Mouse (Mus musculus): ENCODE measurements at regions not wholly inside any gene's neighbourhood (a gene's known extent, or its start where the extent isn't known, plus 50 kb on each side); places are given as distances from the start of the nearest gene placed in this dataset.
A peak's percentile ranks its signal among the peaks of the same experiment; 100 is the strongest.

DNA sequence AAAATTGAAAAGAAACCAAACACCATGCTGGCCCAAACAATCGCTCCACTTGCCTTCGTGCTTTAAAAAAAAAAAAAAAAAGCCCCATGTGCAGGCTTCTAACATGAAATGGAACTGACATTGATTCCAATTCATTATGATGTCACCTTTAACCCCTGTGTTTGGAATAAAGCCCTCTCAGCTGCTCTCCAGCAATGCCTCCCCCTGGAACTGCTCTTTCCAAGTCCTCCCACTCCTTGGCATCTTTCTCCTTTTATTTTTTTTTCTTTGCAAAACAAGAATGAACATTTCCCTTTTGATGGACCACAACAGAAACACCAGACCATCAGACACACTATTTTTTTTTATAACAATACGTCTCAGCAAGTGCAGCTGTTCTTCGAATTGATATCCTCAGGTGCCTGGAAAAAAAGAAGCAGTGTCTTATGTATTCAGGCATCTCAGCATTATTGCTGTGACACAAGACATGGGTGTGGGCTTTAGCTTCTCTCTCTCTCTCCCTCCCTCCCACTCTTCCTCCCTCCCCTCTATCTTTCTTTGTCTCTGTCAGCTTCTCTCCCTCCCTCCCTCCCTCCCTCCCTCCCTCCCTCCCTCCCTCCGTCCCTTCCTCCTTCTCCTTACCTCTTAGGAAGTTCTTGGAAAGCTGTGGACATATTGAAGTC is 152.3 kb upstream of the Pitrm1 start:
- H3K27me3 ChIP-seq (ENCODE audit: control insufficient read depth, insufficient read depth, low read length) = no peaks in the 10 kb centered on the region
- ATAC-seq (ENCODE audit: insufficient read depth, low FRiP score, low TSS enrichment) (no peak), DNase-seq (ENCODE audit: low spot score) (no peak)
- 78% methylated on average over 4 of the region's 5 CpGs for WGBS
- no peak overlapping the region for H3K9ac ChIP-seq (ENCODE audit: low read length)
- H3K9me3 ChIP-seq (ENCODE audit: control insufficient read depth, low read length) = no peaks in the 10 kb centered on the region
- no peaks in the 10 kb centered on the region for H3K36me3 ChIP-seq (ENCODE audit: control insufficient read depth, insufficient read depth, low read length)
- H3K4me1 ChIP-seq (ENCODE audit: control insufficient read depth, insufficient read depth, low read length) = no peaks in the 10 kb centered on the region
- no peak overlapping the region for H3K4me2 ChIP-seq (ENCODE audit: low read depth)
- no peak overlapping the region for H3K4me3 ChIP-seq (ENCODE audit: low read depth, low read length)
- H3K27ac ChIP-seq (ENCODE audit: low read depth, low read length) = no peak overlapping the region

- Histone ChIP-seq H3K36me3 (ENCODE audit: control insufficient read depth, insufficient read depth, low read length) (no peaks in the 10 kb centered on the region), H3K4me3 (ENCODE audit: low read depth, low read length) (no peak overlapping the region), H3K9ac (ENCODE audit: low read length) (no peak overlapping the region), H3K27ac (ENCODE audit: low read depth, low read length) (no peak overlapping the region), H3K27me3 (ENCODE audit: control insufficient read depth, insufficient read depth, low read length) (no peaks in the 10 kb centered on the region), H3K9me3 (ENCODE audit: control insufficient read depth, low read length) (no peaks in the 10 kb centered on the region), H3K4me1 (ENCODE audit: control insufficient read depth, insufficient read depth, low read length) (no peaks in the 10 kb centered on the region), H3K4me2 (ENCODE audit: low read depth) (no peak overlapping the region)
- ATAC-seq (ENCODE audit: insufficient read depth, low FRiP score, low TSS enrichment) (no peak), DNase-seq (ENCODE audit: low spot score) (no peak)
- WGBS = 100% methylated on average over 1 of the region's 1 CpGs
These were observed 150.3 kb upstream of the Pitrm1 start for GRCm38 (mm10) chr13:6397648-6398047.

- no peaks in the 10 kb centered on the region for H3K27me3 ChIP-seq (ENCODE audit: control insufficient read depth, insufficient read depth, low read length)
- DNase-seq (ENCODE audit: low spot score) = no peak
- no peak overlapping the region for H3K4me3 ChIP-seq (ENCODE audit: low read depth, low read length)
- H3K9ac ChIP-seq (ENCODE audit: low read length) = no peak overlapping the region
- no peaks in the 10 kb centered on the region for H3K36me3 ChIP-seq (ENCODE audit: control insufficient read depth, insufficient read depth, low read length)
- ATAC-seq (ENCODE audit: insufficient read depth, low FRiP score, low TSS enrichment) = no peak
- no peak overlapping the region for H3K27ac ChIP-seq (ENCODE audit: low read depth, low read length)
- no peaks in the 10 kb centered on the region for H3K4me1 ChIP-seq (ENCODE audit: control insufficient read depth, insufficient read depth, low read length)
- H3K4me2 ChIP-seq (ENCODE audit: low read depth) = no peak overlapping the region
- WGBS = 75% methylated on average over 4 of the region's 4 CpGs
- H3K9me3 ChIP-seq (ENCODE audit: control insufficient read depth, low read length) = no peaks in the 10 kb centered on the region
These were observed 116.1 kb upstream of the Pitrm1 start for GRCm38 (mm10) chr13:6431821-6432220.

DNA sequence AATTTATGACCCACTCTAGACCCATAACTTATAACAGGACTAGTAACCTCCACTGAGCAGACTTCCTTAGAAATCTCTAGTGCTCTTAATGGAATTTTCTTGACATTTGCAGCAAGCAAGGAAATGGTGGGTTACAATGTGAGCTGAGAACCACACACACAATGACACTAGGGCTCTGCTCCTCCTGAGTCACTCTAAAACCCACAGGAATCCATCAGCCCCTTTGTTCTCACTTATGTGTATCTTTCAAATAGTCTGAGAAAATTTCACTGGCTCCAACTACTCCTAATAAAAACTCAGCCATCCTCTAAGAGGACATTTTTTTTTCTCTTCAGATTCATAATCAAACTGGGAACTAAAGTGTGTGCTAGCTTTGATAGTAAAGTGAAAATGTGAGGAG is 101.0 kb upstream of the Pitrm1 start:
- Histone ChIP-seq H3K36me3 (ENCODE audit: control insufficient read depth, insufficient read depth, low read length) (no peaks in the 10 kb centered on the region), H3K4me1 (ENCODE audit: control insufficient read depth, insufficient read depth, low read length) (no peaks in the 10 kb centered on the region), H3K9ac (ENCODE audit: low read length) (no peak overlapping the region), H3K4me2 (ENCODE audit: low read depth) (no peak overlapping the region), H3K9me3 (ENCODE audit: control insufficient read depth, low read length) (no peaks in the 10 kb centered on the region), H3K27ac (ENCODE audit: low read depth, low read length) (no peak overlapping the region), H3K4me3 (ENCODE audit: low read depth, low read length) (no peak overlapping the region), H3K27me3 (ENCODE audit: control insufficient read depth, insufficient read depth, low read length) (no peaks in the 10 kb centered on the region)
- ATAC-seq (ENCODE audit: insufficient read depth, low FRiP score, low TSS enrichment) (no peak), DNase-seq (ENCODE audit: low spot score) (no peak)

- H3K36me3 ChIP-seq (ENCODE audit: control insufficient read depth, insufficient read depth, low read length) = no peaks in the 10 kb centered on the region
- no peaks in the 10 kb centered on the region for H3K27me3 ChIP-seq (ENCODE audit: control insufficient read depth, insufficient read depth, low read length)
- WGBS = 87% methylated on average over 6 of the region's 6 CpGs
- H3K9ac ChIP-seq (ENCODE audit: low read length) = no peak overlapping the region
- H3K4me2 ChIP-seq (ENCODE audit: low read depth) = no peak overlapping the region
- no peaks in the 10 kb centered on the region for H3K4me1 ChIP-seq (ENCODE audit: control insufficient read depth, insufficient read depth, low read length)
- H3K4me3 ChIP-seq (ENCODE audit: low read depth, low read length) = no peak overlapping the region
- H3K9me3 ChIP-seq (ENCODE audit: control insufficient read depth, low read length) = no peaks in the 10 kb centered on the region
- no peak overlapping the region for H3K27ac ChIP-seq (ENCODE audit: low read depth, low read length)
- ATAC-seq (ENCODE audit: insufficient read depth, low FRiP score, low TSS enrichment) (no peak), DNase-seq (ENCODE audit: low spot score) (no peak)
These were observed 86.6 kb upstream of the Pitrm1 start for GRCm38 (mm10) chr13:6461363-6461762.

DNA sequence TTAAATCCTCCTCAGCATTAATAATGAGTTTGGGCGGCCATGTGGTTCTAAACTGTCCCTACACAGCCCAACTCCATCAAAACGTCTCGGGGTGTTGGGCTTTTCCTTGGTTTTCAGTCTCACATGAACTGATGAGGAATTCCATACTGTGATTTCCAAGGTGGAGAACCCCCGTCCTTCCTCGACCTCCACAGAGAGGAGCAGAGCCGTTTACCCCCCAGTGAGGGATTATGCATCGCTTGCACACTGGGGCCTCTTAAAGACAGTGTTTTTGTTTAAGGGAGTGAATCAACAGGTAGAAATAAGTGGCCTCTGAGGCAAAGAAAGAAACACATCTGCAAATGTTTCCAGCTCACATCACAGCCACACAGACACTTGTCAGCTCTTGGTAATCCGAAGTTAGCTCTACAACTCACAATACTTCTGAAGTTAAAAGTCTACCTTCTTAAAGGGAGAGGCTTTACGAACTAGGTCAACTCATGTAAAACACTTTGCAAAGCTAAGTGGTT is 82.0 kb upstream of the Pitrm1 start:
- Histone ChIP-seq H3K36me3 (ENCODE audit: control insufficient read depth, insufficient read depth, low read length) (no peaks in the 10 kb centered on the region), H3K9me3 (ENCODE audit: control insufficient read depth, low read length) (no peaks in the 10 kb centered on the region), H3K9ac (ENCODE audit: low read length) (no peak overlapping the region), H3K27me3 (ENCODE audit: control insufficient read depth, insufficient read depth, low read length) (no peaks in the 10 kb centered on the region), H3K4me1 (ENCODE audit: control insufficient read depth, insufficient read depth, low read length) (no peaks in the 10 kb centered on the region), H3K27ac (ENCODE audit: low read depth, low read length) (no peak overlapping the region), H3K4me3 (ENCODE audit: low read depth, low read length) (no peak overlapping the region), H3K4me2 (ENCODE audit: low read depth) (no peak overlapping the region)
- ATAC-seq (ENCODE audit: insufficient read depth, low FRiP score, low TSS enrichment) (no peak), DNase-seq (ENCODE audit: low spot score) (no peak)
- WGBS = 46% methylated on average over 9 of the region's 9 CpGs

DNA sequence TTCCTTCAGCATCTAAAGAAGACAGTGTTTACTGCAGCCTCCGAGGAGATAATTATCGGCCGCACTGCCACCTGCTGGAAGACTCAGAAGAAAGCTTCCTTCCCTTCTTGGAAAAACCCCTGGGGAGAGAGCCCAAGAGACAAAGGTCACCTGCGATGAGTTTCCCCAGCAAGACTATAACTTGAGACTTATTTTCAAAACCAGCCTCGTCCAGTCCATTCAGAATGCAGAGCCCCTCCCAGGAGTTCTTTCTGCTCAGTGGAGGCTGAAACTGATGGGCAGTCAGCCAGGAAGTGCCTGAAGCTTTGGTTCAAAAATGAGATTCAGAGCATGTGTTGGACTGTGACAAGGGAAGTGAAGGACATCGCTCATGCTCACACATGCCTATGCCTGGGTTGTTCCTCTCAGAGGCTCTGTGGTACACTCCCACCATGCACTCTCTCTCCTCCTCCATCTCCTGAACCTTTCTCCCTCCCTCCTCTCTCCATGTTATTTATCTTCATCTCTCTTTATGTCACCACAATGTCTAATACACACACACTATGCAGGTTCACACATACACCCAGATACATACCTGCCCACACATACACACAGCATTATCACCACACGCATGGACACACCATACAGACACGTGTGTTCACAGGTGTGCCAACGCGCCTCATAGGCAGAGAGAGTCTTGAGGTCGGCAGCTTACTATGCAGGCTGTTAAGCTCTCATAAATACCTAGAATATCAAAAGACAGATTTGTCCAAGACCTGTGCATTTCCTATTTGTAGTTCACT is 78.3 kb upstream of the Pitrm1 start:
- no peaks in the 10 kb centered on the region for H3K36me3 ChIP-seq (ENCODE audit: control insufficient read depth, insufficient read depth, low read length)
- WGBS = 70% methylated on average over 11 of the region's 11 CpGs
- no peaks in the 10 kb centered on the region for H3K4me1 ChIP-seq (ENCODE audit: control insufficient read depth, insufficient read depth, low read length)
- H3K9me3 ChIP-seq (ENCODE audit: control insufficient read depth, low read length) = no peaks in the 10 kb centered on the region
- H3K4me3 ChIP-seq (ENCODE audit: low read depth, low read length) = no peak overlapping the region
- H3K27ac ChIP-seq (ENCODE audit: low read depth, low read length) = no peak overlapping the region
- no peak overlapping the region for H3K9ac ChIP-seq (ENCODE audit: low read length)
- DNase-seq (ENCODE audit: low spot score) = peak; percentile 57
- no peaks in the 10 kb centered on the region for H3K27me3 ChIP-seq (ENCODE audit: control insufficient read depth, insufficient read depth, low read length)
- ATAC-seq (ENCODE audit: insufficient read depth, low FRiP score, low TSS enrichment) = no peak
- H3K4me2 ChIP-seq (ENCODE audit: low read depth) = no peak overlapping the region

DNA sequence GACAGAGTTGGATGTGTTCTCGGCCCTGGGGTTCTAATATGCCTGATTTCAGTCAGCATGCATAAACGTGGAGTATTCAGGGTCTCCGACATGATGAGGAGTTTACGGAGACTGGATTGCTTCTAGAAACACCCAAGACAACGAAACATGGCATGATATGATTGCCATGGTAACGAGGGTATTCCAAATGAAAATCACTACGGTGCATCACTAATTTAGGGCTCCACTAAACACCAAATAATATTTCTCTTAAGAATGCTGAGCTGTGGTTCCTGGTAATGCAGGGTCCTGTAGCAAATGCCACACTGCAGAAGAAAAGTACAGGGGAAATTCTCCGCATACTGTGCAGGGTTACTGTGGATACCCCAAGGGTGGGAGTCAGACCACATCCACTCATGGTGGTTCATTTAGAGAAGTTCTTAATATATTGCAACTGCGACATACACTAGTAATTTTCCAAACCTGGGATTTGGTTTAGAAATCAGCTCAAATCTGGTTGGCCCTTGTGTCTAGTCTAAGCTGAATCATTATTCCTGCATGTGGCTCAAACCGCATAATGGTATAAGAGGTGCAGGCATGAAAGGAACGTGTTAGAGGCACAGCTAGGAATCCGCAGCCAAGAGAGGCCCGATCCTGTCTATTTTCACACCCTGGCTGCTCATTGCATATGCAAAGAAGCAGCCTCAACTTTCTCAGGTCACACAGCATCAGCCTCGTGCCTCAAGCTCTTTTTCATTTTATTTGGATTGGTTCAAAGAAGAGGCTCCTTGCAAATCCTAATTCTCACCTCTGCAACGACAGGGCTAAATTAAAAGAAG is 77.5 kb upstream of the Pitrm1 start:
- DNase-seq (ENCODE audit: low spot score) = no peak
- no peak overlapping the region for H3K27ac ChIP-seq (ENCODE audit: low read depth, low read length)
- H3K4me3 ChIP-seq (ENCODE audit: low read depth, low read length) = no peak overlapping the region
- H3K9ac ChIP-seq (ENCODE audit: low read length) = no peak overlapping the region
- no peaks in the 10 kb centered on the region for H3K36me3 ChIP-seq (ENCODE audit: control insufficient read depth, insufficient read depth, low read length)
- ATAC-seq (ENCODE audit: insufficient read depth, low FRiP score, low TSS enrichment) = no peak
- 80% methylated on average over 15 of the region's 15 CpGs for WGBS
- H3K27me3 ChIP-seq (ENCODE audit: control insufficient read depth, insufficient read depth, low read length) = no peaks in the 10 kb centered on the region
- no peaks in the 10 kb centered on the region for H3K4me1 ChIP-seq (ENCODE audit: control insufficient read depth, insufficient read depth, low read length)
- H3K4me2 ChIP-seq (ENCODE audit: low read depth) = no peak overlapping the region
- H3K9me3 ChIP-seq (ENCODE audit: control insufficient read depth, low read length) = no peaks in the 10 kb centered on the region

All from neural tube, embryonic 11.5 days (tissue).